Mouse (Mus musculus): Measurements from ENCODE around the gene Ccnd2.

The Ccnd2 gene

GRCm38 (mm10) chr6:127148526-127149302, 3.3 kb downstream of the Ccnd2 start:
- DNase-seq (ENCODE audit: low read depth, low spot score): no peak

GRCm38 (mm10) chr6:127147665-127148064, 4.3 kb downstream of the Ccnd2 start:
- DNase-seq (ENCODE audit: low read depth, low spot score): peak; percentile 79

GRCm38 (mm10) chr6:127146322-127146947, 5.6 kb downstream of the Ccnd2 start:
- no peak for DNase-seq (ENCODE audit: low read depth, low spot score)

- DNase-seq (ENCODE audit: low read depth, low spot score): no peak
Measured at GRCm38 (mm10) chr6:127145464-127146190, 6.4 kb downstream of the Ccnd2 start.

GRCm38 (mm10) chr6:127143576-127144288, 8.3 kb downstream of the Ccnd2 start:
- no peak for DNase-seq (ENCODE audit: low read depth, low spot score)

- no peak for DNase-seq (ENCODE audit: low read depth, low spot score)
Measured at GRCm38 (mm10) chr6:127143124-127143520, 8.9 kb downstream of the Ccnd2 start.

- DNase-seq (ENCODE audit: low read depth, low spot score): peak; percentile 73
Measured at GRCm38 (mm10) chr6:127142154-127143123, 9.6 kb downstream of the Ccnd2 start.

GRCm38 (mm10) chr6:127138962-127139361, 13.0 kb downstream of the Ccnd2 start:
- DNase-seq (ENCODE audit: low read depth, low spot score): no peak

GRCm38 (mm10) chr6:127133433-127134245, 18.4 kb downstream of the Ccnd2 start:
- DNase-seq (ENCODE audit: low read depth, low spot score): no peak

- no peak for DNase-seq (ENCODE audit: low read depth, low spot score)
Measured at GRCm38 (mm10) chr6:127132719-127133118, 19.3 kb downstream of the Ccnd2 start.

- DNase-seq (ENCODE audit: low read depth, low spot score): no peak
Measured at GRCm38 (mm10) chr6:127131946-127132345, 20.0 kb downstream of the Ccnd2 start.

- no peak for DNase-seq (ENCODE audit: low read depth, low spot score)
Measured at GRCm38 (mm10) chr6:127130377-127130776, 21.6 kb downstream of the Ccnd2 start.

GRCm38 (mm10) chr6:127129659-127130058, 22.3 kb downstream of the Ccnd2 start:
- DNase-seq (ENCODE audit: low read depth, low spot score): no peak

- DNase-seq (ENCODE audit: low read depth, low spot score): no peak
Measured at GRCm38 (mm10) chr6:127123506-127123905, 28.5 kb downstream of the Ccnd2 start.

- DNase-seq (ENCODE audit: low read depth, low spot score): no peak
Measured at GRCm38 (mm10) chr6:127122996-127123395, 29.0 kb downstream of the Ccnd2 start.

- peak; percentile 35 for DNase-seq (ENCODE audit: low read depth, low spot score)
Measured at GRCm38 (mm10) chr6:127122221-127122806, 29.7 kb downstream of the Ccnd2 start.

GRCm38 (mm10) chr6:127114753-127115456, 37.1 kb downstream of the Ccnd2 start:
- no peak for DNase-seq (ENCODE audit: low read depth, low spot score)

GRCm38 (mm10) chr6:127109402-127109930, 42.5 kb downstream of the Ccnd2 start, which contains the start of gene Tigar:
Gene Tigar (minus strand): TSS chr6:127109557.
- peak; percentile 98 for DNase-seq (ENCODE audit: low read depth, low spot score)

Data from A20 (cell line).